Mouse (Mus musculus) v-Abl transformed pro-B cells (cell line): ENCODE results near the gene Tex14.
"Not testable (repeated sequence)": the region's sequence is repeated elsewhere in the genome, so short reads cannot be mapped to it uniquely, and the experiment has no call there.

Experiments used
- in situ Hi-C, 2 experiments: fragments of 400-800 bp; cut with MboI; formaldehyde crosslinking; loops; one replicate each; pipeline ENCODE4 v1.15.1; 2025; ENCODE audit not compliant: unreplicated experiment in 2 of 2

Gene Tex14

DNA sequence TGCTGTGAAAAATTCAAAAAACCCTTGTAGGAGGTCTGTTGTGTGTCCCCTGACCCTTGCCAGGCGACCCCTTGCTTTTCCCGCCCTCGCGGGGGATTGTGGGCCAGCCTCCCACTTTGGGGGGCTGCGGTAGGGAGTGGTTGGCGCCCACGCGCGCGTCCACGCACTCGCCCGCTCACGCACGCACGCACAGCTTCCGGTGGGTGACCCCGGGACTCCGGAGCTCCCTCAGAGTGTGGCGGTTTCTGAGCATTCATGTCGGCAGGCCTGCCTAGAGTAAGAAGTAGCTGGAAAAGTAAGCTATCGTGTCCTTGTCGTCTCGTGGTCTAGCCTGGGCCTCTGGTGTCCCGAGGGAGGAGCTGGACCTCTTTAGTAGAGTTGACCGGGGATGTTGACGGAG is at the start of gene Tex14, which contains the start of gene Rad51c:
TSS of gene Tex14 (plus strand) at position 190 of the 400 bp plus-strand sequence.
TSS of gene Rad51c (minus strand) at position 79 of the 400 bp plus-strand sequence.
- in situ Hi-C loops, result no loop called here

DNA sequence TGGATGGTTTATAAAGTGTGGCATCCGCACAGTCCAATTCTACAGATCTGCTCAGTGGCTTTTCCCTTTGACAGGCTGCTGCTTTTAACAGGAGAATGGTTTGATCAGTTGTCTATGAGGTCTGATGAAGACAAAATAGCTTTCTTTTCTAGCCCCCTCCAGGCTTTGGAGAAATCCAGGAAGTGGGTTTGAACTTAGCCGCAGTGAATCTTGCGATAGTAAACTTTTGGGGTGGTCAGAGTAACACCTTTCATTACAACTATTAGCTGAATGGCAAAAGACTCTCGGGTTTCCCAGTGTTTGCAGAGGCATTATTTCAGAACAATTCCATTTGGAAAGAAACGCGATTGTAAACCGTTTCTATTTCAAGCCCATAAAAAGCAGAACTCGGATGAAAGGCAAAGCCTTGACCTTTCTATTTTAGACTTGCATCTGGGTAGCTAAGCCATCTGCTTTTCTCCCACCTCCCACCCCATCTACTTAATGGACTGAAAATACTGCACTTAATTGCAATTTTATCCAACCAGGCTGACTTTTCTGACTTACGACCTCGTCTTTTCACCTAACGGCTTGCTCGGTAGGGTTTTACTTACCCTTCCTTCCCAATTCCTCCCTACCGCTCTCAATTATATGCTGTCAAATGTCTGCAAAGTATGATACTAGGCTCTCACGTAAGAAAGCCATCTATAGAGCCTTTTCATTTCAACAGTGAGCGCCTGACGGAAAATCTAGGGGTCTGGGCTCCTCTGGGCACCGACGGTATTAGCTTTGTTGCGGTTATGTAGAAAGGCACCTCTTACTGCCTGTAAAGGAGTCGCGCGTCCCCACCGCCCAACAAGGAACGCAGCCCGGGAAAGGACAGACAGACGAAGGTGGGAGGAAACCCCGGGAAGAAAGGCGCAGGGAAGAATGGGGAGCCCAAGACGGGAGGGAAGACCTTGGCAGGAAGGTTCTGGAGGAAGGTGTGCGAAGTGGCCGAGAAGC is 47.3 kb upstream of the Tex14 start:
- in situ Hi-C loops, result no loop called here

DNA sequence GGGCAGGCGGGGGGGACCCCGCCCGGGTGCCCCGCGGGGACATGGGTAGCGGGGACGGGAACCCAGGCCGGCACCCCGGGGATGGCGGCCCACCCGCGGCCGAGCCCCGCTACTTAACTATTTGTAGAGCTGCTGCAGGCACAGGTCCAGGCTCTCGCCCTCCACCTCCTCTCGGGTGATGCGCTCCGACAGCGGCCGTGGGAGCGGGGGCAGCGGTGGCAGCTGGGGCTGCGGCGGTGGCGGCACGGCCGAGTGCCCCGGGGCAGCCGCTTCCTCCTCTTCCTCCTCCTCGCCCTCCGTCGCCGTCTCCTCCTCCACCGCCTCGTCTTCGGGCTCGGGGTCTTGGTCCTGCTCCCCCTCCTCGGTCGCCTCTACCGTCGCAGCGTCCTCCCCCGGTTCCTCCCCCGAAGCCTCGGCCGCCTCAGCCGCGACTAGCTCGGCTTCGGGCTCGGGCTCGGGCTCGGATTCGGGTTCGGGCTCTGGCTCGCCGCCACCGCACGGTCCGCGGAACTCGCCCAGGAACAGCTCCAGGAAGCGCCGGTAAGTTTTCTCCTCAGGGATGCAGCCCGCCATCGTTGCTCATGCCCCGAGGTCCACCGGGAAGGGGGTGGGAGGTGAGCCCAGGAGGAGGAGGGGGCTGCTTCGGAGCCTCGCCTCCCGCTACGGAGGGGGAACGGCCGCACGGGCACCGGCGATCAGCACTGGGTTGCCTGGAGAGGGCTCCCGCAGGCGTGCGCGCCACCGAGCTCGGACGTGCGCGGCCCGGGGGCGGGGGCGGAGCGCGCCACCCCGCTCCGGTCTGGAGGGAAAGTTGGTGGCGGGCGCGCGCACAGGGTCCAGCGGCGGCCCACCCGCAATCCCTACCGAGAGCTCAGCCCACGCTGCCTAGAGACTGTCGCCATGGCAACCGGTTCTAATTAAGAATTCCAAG is 46.3 kb upstream of the Tex14 start, which contains the start of gene Ppm1e:
TSS of gene Ppm1e (minus strand) at position 693 of the 931 bp plus-strand sequence.
- in situ Hi-C loops, result no loop called here

DNA sequence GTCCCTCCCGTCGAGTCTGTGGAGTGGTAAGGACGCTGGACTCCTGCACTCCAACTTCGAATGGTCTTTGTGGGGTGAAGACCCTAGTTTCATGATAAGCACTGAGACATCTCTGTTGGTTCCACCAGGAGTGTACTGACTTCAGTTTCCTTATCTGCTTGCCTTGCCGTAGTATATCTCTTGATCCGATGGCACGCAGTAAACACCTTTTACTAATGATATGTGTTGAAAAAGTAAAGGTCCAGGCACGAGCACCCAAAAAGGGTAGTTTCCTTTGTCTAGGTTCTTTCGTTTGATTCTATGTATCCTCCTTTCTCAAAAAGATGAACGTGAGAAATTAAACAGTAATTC is 45.6 kb upstream of the Tex14 start:
- in situ Hi-C loops, result no loop called here

DNA sequence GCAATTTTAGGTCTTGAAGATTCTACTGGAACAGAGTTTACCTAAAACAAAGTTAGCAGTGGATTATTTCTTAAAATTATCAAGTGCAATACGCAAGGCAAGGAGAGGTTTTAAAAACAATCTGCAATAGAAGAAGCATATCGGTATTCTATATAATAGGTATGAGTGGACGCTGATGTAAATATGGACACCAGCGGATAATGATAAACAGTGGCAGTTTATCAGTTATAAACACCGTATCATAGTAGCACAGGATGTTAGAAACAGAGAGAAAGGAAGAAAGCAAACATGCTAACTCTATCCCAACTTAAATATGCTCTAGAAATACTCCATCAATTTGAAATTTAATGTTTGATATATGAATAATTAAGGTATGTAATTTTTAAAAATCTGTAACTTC is 39.7 kb upstream of the Tex14 start:
- in situ Hi-C loops, result no loop called here

DNA sequence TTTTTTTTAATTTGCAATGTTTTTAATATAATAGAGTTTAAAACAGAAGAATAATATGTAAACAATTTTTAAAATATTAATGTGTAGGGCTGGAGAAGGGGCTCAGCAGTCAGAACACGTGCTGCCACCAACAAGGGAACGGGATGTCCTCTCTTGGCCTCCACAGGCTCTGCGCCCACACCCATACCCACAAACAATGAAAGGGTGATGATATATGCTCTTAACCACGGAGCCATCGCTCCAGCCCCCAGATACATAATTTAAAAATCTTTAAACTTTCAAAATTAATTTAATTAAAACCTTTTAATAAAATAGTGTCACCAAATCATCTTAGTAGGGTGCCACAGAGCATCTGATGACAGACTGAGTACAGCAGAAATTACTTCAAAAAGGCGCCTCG is 37.8 kb upstream of the Tex14 start:
- in situ Hi-C loops, result no loop called here

DNA sequence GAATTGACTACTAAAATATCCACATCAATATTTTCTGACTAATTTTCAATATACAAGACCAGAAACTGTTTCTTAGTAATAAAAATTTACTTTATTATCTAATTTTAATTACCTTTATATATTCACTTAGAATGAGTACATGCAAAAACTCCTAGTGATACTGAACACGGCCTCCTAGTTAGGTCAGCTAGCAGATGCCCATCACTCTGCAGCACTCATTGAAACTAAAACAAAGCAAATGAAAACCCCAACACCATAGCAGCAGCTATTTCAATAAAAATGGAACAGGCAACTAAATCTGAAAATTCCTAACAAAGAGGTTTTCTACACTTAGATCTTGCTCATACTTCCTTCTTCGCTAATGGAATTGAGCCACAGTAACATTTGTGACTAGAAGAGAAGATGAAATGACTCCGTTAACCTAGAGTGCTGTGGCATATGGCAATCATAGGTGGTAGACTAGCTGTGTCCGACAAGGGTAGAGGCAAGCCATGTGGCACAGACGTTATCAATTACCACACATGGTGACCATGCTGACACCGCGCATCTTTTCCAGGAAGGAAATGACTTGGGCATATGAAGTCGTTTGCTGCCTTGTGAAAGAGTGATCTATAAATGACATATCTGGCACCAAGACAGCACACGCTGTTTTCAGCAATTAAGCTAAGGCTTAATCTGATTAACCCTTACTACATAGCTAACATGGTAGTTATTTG is 36.8 kb upstream of the Tex14 start:
- in situ Hi-C loops, result no loop called here

DNA sequence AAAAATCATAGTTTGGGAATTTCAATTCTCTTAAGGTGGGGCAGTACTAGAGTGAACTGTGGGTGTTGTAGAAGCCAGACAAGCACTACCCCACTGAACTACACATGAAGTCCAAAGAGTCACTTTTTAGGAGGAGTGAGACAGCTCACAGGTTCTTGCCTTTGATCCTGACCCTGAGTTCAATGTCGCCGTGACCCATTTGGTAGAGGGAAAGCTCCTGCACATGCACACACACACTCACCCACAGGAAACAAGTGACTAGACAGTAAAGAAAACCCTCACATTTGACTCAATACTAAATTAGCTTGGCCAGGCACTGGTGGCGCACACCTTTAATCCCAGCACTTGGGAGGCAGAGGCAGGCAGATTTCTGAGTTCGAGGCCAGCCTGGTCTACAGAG is 20.3 kb upstream of the Tex14 start:
- in situ Hi-C loops, result no loop called here

DNA sequence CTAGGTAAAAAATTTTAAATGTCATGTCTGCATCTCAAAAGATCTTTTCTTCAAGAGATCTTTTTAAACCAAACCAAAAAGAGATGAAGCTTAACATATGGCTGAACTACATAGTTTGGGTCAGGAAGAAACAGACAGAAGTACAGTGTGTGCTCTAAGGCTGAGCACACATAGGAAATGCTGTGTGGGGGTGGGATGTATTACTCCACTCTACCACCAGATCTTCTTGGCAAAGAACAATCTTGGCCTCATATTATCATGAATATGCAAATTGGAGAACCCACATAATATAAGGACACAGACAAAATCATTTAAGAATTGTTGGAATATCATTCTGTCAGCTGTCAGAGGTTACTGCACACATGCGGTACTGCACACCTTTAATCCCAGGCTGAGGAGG is 19.2 kb upstream of the Tex14 start:
- in situ Hi-C loops, result no loop called here

DNA sequence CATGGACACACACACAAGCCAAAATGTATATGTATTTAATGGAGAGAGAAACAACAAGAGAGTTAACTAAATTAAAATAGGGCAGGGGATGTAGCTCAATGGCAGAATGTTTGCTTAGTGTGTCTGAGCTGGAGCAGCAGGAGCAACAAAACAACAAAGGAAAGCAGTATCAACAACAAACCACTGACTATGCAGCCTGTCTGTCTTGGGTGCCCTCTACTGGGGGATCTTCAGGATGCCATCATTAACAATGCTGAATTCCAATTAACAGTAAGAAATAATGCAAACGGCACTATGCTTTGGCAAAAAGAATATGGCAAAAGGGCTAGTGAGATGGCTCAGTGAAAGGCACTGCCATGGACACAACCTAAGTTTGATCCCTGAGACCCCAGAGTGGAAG is 11.0 kb upstream of the Tex14 start:
- in situ Hi-C loops, result loop anchor here (5.0 to 10.0 kb wide), 3 partner anchors 113 to 182 kb away; no protein-coding TSS in a partner anchor

DNA sequence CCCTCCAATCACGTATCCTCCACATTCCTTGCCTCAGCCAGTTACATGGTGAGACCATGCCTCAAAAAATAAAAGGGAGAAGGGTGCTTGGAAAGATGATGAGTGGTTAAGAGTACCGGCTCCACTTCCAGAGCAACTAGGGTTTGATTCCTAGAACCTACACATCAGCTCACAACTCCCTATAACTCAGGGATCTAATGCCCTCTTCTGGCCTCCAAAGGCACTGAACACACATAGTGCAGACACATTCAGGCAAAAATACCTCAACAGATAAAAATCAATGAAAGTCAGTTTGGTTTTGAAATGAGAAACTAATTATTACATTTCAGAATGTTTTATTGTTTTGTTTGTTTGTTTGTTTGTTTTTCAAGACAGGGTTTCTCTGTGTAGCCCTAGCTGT is 6.5 kb upstream of the Tex14 start:
- in situ Hi-C loops, result loop anchor here in 1 of 2 experiments (10.0 kb wide), 1 partner anchor 184 kb away; no protein-coding TSS in a partner anchor

DNA sequence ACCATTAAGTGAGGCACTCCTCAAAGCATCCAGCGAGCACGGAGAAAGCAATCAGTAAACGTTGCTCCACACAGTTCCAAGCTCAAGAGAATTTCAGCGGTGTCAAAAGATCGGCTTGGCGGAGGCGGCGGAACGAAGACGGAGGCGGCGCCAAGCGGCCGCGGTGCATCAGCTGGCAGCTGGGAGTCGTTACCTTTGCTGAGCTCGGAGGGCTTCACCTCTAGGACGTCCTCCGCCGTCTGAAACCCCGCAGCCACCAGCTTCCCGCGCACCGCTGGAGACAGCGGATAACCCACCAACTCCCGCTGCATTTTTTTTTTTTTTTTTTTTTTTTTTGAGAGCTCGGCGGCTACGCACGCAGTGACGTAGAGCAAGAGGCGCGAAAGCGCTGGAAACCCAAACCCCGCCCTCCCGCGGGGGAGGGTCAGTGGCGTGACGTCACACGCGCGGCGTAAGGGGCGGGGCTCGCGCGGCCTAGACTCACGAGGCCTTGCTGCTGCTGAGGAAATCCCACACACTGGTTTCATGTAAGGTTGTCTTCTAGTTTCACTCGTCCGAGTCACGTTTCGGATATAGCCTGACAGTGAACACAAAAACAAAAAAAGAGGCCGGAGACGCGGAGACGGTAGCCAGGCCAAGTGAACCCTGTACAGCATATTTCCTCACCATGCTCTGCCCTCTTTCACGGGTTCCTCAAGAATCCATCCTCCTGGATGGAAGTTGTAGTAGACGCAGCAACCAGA is 583 bp upstream of the Tex14 start:
- in situ Hi-C loops, result no loop called here

DNA sequence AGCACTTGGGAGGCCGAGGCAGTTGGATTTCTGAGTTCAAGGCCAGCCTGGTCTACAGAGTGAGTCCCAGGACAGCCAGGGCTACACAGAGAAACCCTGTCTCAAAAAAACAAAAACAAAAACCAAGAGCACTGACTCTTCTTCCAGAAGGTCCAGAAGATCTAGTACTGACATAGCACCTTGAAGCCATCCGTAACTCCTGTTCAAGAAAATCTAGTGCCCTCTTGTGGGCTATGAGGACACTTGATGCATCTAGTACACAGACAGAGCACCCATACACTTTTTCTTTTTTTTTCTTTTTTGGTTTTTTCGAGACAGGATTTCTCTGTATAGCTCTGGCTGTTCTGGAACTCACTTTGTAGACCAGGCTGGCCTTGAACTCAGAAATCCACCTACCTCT is 8.5 kb downstream of the Tex14 start:
- in situ Hi-C loops, result not testable (repeated sequence)

DNA sequence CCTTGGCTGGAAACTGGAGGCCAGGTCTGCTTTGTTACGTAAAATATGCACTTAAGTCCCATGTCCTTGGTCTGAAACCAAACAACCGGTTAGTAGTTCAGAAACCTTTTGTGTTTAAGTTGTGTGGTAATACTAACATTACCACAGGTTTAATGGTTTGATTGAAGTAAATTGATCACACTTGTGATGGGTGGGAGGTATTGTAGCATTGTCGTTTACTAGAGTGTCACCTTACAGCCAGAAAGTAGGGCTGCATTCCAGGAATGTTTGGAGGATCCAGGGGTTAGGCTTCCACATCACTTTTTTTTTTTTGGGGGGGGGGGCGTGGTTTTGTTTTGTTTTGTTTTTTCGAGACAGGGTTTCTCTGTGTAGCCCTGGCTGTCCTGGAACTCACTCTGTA is 11.3 kb downstream of the Tex14 start:
- in situ Hi-C loops, result no loop called here

DNA sequence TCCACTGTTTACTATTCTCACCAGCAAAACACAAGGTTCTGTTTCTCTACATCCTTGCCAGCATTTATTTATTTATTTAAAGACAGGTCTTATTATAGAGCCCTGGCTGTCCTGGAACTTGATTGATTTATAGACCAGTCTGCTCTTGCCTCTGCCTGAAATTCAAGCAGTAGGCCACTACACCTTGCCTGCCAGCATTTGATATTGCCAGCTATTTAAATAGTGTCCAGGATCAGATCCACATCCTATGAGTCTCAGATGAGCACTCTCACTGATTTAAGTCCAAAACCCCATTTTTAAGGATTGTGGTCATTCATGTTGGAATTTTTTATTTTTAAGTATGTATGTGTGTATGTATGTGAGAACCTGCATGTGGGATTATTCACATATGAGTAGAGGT is 16.0 kb downstream of the Tex14 start:
- in situ Hi-C loops, result loop anchor here in 1 of 2 experiments (10.0 kb wide), 1 partner anchor 334 kb away; no protein-coding TSS in a partner anchor

DNA sequence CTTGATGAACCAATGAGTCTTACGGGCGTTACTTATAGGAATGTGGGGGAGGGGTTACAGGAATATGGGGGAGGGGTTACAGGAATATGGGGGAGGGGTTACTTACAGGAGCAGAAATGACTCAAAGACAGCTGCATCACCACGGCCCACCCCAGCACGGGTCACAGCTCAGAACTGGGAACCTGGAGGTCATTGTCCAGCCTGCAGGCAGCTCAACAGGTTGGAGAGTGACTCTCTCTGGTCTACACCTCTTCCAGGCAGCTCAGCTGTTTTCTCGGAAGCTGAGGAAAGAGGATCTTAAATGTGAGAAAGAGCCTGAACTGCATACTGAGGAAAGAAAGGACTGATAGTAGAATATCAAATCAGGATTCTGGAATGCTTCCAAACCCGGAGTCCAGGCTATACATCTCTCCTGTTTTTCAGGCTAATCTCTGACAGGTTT is 16.9 kb downstream of the Tex14 start:
- in situ Hi-C loops, result loop anchor here in 1 of 2 experiments (10.0 kb wide), 1 partner anchor 333 kb away; no protein-coding TSS in a partner anchor

DNA sequence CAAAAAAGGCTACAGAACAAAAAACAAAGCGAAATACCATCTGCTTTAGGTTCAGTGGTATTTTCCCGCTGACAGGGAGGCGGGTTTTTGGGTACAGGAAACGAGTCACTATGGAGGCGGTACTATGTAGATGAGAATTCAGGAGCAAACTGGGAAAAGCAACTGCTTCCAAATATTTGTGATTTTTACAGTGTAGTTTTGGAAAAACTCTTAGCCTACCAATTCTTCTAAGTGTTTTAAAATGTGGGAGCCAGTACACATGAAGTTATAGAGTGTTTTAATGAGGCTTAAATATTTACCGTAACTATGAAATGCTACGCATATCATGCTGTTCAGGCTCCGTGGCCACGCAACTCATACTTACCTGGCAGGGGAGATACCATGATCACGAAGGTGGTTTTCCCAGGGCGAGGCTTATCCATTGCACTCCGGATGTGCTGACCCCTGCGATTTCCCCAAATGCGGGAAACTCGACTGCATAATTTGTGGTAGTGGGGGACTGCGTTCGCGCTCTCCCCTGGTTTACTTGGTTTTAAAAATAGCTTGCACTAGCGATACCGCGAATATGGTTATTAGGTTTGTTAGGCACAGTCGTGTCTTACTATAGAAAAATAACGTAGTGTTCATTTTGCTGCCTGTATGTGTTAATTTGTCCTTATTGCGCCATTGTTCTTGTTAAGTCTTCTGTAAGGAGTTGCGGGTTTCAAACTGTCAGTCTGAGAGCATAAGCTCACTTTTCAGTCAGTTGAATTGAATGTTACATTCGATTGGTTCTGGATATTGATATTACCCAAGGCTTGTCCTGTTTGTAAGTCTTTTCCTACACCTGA is 17.9 kb downstream of the Tex14 start:
- in situ Hi-C loops, result loop anchor here in 1 of 2 experiments (10.0 kb wide), 1 partner anchor 332 kb away; no protein-coding TSS in a partner anchor

DNA sequence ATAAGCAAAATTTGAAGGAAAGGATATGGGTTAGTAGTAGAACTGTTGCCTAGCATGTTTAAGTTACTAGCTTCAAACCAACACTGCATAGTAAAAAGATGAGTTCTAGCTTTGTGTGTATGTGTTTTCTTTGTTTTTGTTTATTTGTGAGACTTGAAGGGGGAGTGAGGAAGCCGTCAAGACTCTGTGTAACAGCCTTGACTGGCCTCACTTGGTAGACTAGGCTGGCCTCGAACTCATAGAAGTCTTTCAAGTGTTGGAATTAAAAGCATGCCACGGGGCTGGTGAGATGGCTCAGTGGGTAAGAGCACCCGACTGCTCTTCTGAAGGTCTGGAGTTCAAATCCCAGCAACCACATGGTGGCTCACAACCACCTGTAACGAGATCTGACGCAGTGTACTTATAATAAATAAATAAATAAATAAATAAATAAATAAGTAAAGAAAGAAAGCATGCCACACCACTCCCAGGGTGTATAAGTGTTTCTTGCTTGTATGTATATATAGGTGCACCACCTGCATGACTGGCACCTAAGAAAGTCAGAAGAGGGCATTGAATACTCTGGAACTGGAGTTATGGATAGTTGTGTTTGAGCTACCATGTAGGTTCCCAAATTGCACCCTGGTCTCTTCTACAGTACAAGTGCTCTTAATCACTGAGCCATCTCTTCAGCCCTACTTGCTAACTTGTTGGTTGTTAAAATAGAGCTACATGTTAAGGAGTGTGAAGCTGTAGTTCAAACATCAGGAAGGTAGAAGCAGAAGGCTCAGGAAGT is 18.9 kb downstream of the Tex14 start:
- in situ Hi-C loops, result loop anchor here in 1 of 2 experiments (10.0 kb wide), 1 partner anchor 331 kb away; no protein-coding TSS in a partner anchor
